Mouse (Mus musculus) granulocyte monocyte progenitor cell, adult 5-6 weeks (primary cell): ENCODE data around the gene Acvrl1. TPM values are rescaled to one million over a fixed set of nuclear protein-coding genes. Genes with fewer than 3 reads are reported as not detected.

Source experiments
- ATAC-seq: replicated peaks from 2 replicates; pipeline ENCODE4 v1.8.0; 2016; ENCODE audit warnings: mild to moderate bottlenecking, moderate TSS enrichment, inconsistent platforms; ENCODE audit not compliant: poor library complexity, severe bottlenecking
- total RNA-seq, 2 experiments: library from RNA; stranded (forward) in 1 of 2; stranded (reverse) in 1 of 2; fragments of 200-712, 200-1000 nt in 1 of 2; fragments of >200 nt in 1 of 2; fragmentation: Nextera tagmentation in 1 of 2; gene quantifications; 2 replicates each; pipeline ENCODE4 v1.2.3; 2014 to 2017

Gene Acvrl1
- total RNA-seq, 2 experiments from 2014 or later, result 0.30 to 2.7 TPM

DNA sequence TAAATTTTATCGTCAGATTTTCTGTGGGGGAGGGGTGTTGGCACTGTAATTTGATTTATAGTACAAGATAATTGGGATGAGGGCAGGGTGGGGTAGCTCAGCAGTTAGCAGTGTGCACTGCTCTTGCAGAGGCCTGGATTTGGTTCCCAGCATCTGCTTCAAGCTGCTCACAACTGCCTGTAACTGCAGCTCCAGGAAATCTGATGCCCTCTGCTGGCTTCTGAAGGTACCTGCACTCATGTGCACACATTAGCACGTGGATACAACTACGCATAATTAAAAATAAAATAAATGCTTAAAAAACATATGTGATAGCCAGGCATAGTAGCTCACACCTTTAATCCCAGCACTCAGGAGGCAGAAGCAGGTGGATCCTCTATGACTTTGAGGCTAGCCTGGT, 57.2 kb downstream of the Acvrl1 start:
- no peak for ATAC-seq

DNA sequence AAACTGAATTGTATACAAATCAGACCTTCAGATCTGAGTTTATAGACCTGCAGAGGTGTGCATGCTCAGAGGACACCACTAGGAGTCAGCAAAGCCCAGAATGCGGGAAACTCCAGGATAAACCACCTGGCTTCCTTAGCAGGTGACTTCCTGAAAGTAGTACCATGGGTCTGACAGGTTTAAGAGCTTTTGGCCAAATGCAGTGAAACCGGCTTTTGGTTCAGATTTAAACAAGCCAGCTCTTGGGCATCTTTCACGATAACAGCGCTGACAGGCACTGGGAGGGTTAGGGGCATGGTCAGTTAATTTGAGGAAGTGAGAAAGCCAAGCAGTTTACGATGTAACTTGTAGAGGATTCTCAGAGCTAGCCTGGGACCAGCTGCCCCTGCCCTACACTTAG, 59.6 kb downstream of the Acvrl1 start:
- ATAC-seq, result peak; percentile 55

DNA sequence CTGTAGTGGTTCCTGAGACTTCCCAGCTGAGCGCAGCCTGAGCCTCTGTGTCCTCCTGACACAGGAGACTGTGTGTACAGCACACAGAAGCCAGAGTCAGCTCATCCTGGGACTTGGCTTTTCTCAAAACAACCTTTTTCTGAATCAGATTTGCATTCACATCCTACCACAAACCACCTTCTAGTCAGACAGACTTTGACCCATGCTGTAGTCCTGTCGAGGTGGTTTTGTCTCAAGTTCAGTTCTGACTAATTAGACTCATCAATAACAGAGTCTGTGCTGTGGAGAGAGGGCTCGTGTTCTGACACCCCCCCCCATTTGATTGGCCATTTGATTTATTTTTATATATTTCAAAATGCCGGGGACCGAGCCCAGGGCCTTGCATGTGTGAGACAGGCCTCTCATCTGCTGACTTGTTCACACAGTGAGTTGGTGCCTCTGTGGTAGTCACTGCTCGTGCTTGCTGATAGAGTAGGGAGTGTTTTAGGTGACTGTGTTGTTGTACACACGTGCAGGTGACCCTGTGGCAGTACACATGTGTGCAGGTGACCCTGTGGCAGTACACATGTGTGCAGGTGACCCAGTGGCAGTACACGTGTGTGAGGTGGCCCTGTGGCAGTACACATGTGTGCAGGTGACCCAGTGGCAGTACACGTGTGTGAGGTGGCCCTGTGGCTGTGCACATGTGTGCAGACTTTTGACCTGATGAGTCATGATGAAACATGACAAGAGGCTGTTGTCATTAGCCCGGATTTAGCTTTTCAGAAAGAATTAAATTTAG, 61.8 kb downstream of the Acvrl1 start:
- no peak for ATAC-seq

DNA sequence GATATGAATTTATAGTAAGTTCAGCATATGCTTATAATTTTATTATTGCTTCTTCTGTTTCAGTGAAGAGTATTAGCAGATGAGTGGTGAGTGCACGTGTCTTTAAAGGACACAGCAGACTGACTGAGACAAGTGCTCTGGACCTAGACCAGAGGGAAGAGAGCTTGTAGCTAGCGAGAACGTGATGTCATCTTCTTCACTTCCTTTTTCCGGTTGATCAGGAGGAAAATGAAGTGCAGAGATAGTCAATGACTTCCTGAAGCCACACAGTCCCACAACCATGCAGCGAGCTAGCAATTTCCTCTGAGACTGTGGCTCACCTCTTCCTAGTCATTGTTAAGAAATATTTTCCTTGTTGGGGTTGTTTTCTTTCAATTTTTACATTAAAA, 62.4 kb downstream of the Acvrl1 start:
- peak; percentile 51 for ATAC-seq

DNA sequence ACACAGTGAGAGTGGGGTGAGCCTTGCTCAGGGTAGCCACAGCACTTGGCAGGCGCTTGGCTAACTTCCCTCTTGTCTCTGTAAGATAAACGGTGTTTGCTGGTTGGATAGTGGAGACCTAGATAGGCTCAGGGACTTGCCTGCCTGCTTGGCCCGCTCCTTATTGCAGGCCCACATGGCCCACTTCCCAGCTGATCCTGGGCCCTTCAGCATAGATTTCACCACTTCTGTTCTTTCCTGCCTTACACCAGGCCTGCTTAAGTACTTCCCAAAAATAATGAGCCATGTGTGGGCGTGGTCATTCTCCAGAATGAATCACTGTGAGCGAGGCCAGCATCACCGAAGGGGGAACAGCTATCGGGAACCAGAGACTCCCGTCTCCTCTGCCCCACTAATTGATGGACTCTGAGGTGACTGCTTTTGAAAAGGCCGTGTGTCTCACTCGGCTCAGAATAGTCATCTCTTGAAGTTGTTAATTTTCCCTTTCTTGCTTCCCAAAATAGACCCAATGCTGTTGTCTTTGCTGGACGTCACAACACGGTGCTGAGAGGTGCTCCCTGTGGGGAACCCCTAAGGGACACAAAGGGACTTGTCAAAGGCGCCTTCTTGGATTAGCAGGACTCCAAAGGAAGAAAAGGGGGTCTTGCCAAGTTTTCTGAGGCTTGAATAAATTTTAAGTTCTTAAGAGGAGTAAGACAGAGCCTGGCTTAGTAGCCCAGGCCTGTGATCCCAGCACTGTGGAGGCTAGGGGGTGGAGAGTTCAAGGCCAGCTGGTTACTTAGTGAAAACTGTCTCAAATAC, 63.3 kb downstream of the Acvrl1 start:
- peak; percentile 68 for ATAC-seq

DNA sequence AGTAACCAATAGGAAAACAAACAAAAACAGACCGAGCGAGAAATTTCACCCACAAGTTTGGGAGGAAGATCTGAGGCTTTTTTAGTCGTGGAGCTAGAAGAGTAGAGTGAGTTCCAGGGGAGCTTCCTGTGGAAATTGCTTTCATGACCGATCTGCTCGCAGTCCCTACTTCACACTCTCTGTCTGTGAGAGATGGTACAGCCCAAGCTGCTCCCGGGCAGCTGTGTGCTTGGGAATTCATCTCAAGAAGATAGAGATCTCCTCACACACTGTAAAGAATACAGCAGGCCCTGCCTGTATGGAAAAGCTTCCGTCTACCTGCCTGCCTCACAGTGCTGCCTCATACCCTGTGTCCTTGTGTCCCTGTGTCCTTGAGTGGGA, 63.9 kb downstream of the Acvrl1 start:
- no peak for ATAC-seq

DNA sequence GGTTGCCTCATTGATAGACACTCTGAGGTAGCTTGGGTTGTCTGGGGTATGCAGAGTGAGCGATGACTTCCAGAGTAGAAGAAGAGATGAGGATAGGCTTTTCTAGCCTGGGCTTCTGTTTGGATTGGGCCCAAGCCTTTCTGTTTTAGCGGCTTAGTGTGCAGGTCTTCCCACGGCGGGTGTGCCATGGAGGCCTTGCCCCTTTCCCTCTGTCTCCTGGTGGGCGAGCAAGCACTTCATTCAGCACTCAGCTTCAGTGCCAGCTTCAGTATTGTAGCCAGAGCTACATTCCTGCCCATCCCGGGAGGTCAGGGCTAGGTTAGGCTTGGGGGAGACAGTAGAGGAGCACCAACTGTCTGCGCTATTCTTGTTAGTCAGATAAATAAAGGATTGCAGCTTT, 64.3 kb downstream of the Acvrl1 start:
- ATAC-seq, result no peak

DNA sequence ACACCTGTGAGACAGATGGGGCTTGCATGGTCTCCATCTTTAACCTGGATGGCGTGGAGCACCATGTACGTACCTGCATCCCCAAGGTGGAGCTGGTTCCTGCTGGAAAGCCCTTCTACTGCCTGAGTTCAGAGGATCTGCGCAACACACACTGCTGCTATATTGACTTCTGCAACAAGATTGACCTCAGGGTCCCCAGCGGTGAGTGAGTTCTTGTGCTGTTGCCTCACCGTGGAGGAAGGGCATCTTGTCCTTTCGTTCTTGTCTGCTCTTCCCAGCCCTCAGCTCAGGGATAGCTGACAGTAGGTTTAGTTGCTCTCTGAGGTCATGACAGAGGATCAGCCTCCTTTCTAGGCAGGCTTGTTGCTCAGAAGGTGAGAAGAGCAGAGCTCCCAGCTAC, 65.6 kb downstream of the Acvrl1 start:
- ATAC-seq, result no peak

Other genes with a start within 250 kb of the Acvrl1 start
- gene Gm47841, start 81.1 kb upstream of the Acvrl1 start, total RNA-seq (2014; fragmentation: Nextera tagmentation), result not detected in 2 replicates
- not detected in 2 replicates for gene Gm47841, start 81.1 kb upstream of the Acvrl1 start, total RNA-seq (2017)
- not detected in 2 replicates for gene Fignl2, start 50.0 kb upstream of the Acvrl1 start, total RNA-seq (2014; fragmentation: Nextera tagmentation)
- not detected in 2 replicates for gene Fignl2, start 50.0 kb upstream of the Acvrl1 start, total RNA-seq (2017)
- gene Ankrd33, start 12.8 kb upstream of the Acvrl1 start, total RNA-seq (2014; fragmentation: Nextera tagmentation), result not detected in 2 replicates
- not detected in 2 replicates for gene Ankrd33, start 12.8 kb upstream of the Acvrl1 start, total RNA-seq (2017)
- 6.9 and 8.7 TPM in 2 replicates for gene Acvr1b, start 45.5 kb downstream of the Acvrl1 start, total RNA-seq (2014; fragmentation: Nextera tagmentation)
- gene Acvr1b, start 45.5 kb downstream of the Acvrl1 start, total RNA-seq (2017), result 6.9 and 9.9 TPM in 2 replicates
- 3.2 and 4.1 TPM in 2 replicates for gene Grasp, start 95.7 kb downstream of the Acvrl1 start, total RNA-seq (2014; fragmentation: Nextera tagmentation)
- 0.26 and 1.0 TPM in 2 replicates for gene Grasp, start 95.7 kb downstream of the Acvrl1 start, total RNA-seq (2017)
- 1.4 and 4.0 TPM in 2 replicates for gene Nr4a1, start 125.7 kb downstream of the Acvrl1 start, total RNA-seq (2014; fragmentation: Nextera tagmentation)
- 2.4 and 4.1 TPM in 2 replicates for gene Nr4a1, start 125.7 kb downstream of the Acvrl1 start, total RNA-seq (2017)
- gene Atg101, start 155.8 kb downstream of the Acvrl1 start, total RNA-seq (2014; fragmentation: Nextera tagmentation), result 35.3 and 36.0 TPM in 2 replicates
- 51.9 and 60.6 TPM in 2 replicates for gene Atg101, start 155.8 kb downstream of the Acvrl1 start, total RNA-seq (2017)
- 0.60 TPM in 1 of 2 replicates, not detected in the other for gene 6030408B16Rik, start 164.7 kb downstream of the Acvrl1 start, total RNA-seq (2014; fragmentation: Nextera tagmentation)
- 0.86 TPM in 1 of 2 replicates, not detected in the other for gene 6030408B16Rik, start 164.7 kb downstream of the Acvrl1 start, total RNA-seq (2017)
- 3.2 and 4.2 TPM in 2 replicates for gene Krt80, start 241.6 kb downstream of the Acvrl1 start, total RNA-seq (2014; fragmentation: Nextera tagmentation)
- gene Krt80, start 241.6 kb downstream of the Acvrl1 start, total RNA-seq (2017), result 1.2 and 1.3 TPM in 2 replicates